Mouse (Mus musculus) limb, embryonic 10.5 days (tissue): ENCODE results near the gene Chit1. TPM values are rescaled to one million over a fixed set of nuclear protein-coding genes. Genes with fewer than 3 reads are reported as not detected.

Experiments
- DNase-seq: peaks from one replicate; pipeline ENCODE4 v3.0.0-alpha.2; 2017; ENCODE audit warnings: low spot score
- H3K27ac ChIP-seq: fragments of 300-500 bp; sonication (generic); 2 replicates; pipeline ENCODE4 v1.5.1; 2016; ENCODE audit warnings: mild to moderate bottlenecking
- H3K27me3 ChIP-seq: fragments of 300-500 bp; sonication (generic); 2 replicates; pipeline ENCODE4 v1.6.1; 2016; ENCODE audit warnings: low read depth, mild to moderate bottlenecking; ENCODE audit not compliant: poor library complexity, severe bottlenecking
- H3K36me3 ChIP-seq: fragments of 300-500 bp; sonication (generic); 2 replicates; pipeline ENCODE4 v1.6.1; 2016; ENCODE audit warnings: mild to moderate bottlenecking, moderate library complexity
- H3K4me1 ChIP-seq: fragments of 300-500 bp; sonication (generic); 2 replicates; pipeline ENCODE4 v1.6.1; 2016
- H3K4me3 ChIP-seq: fragments of 300-500 bp; sonication (generic); 2 replicates; pipeline ENCODE4 v1.5.1; 2016; ENCODE audit warnings: mild to moderate bottlenecking, moderate library complexity
- H3K9me3 ChIP-seq: fragments of 300-500 bp; sonication (generic); replicated peaks from 2 replicates; pipeline ENCODE4 v1.6.1; 2016; ENCODE audit warnings: mild to moderate bottlenecking
- WGBS: fragments of 180-500 bp; shearing (Covaris S2); methylation state at CpG from one replicate; pipeline ENCODE4 v1.1.7; 2016; 5-methylcytosine and 5-hydroxymethylcytosine counted together
- polyA plus RNA-seq: library from polyadenylated mRNA; unstranded; fragments of >200 nt; fragmentation: Nextera tagmentation; extraction: Ambion mirVana; gene quantifications from 2 replicates; pipeline ENCODE4 v1.2.1, GENCODE M21; 2016

Chit1 gene
- polyA plus RNA-seq, 1 experiment from 2014 or later = not detected

DNA sequence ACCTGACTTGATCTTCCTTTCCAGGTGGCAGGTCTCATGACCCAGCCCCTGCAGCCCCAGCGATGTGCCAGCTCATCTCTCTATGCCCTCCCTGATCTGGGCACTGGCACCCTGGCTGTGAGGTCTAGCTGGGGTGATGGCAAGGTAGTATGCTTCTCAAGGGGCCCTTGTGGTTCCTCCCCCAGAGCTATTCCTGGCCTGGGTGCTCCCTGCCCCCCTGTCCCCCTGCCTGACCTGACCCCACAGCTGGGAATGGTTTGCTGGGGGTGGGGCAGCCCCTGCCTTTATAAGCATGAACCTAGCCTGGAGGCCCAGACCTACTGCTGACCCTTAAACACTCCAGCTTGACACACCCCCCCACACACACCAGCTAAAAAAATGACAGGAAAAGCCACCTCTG is 82.1 kb downstream of the Chit1 start, which contains the start of gene Mybph:
Gene Mybph (plus strand): TSS at position 323 of the 400 bp plus-strand sequence.
- peaks cover 54% of the 10 kb centered on the region for H3K4me1 ChIP-seq

DNA sequence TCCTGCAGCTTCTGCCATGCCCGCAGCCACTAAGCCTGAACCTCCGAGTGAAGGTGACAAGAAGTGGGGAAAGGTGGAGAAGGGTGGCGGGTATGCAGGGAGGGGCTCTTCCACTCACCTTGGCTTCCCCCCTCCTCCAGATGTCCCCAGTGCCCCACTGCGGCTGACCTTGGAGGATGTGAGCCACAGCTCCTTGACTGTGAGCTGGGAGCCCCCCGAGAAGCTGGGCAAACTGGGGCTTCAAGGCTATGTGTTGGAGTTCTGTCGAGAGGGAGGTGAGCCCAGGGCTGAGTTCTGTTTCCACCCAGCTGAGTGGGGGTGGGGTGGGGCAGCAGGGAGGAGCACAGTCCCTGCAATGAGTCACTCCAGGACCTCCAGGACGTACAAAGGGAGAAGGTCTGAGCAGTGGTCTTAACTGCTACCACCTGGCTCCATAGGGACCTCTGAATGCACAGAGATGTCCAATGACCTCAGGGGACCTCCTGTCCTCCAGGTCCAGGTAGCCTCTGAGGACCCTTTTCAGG is 82.7 kb downstream of the Chit1 start:
- H3K27ac ChIP-seq = peak overlapping the region; percentile 61
- no peak overlapping the region for H3K4me3 ChIP-seq
- H3K9me3 ChIP-seq = no peaks in the 10 kb centered on the region
- no peak for DNase-seq
- peaks cover 54% of the 10 kb centered on the region for H3K4me1 ChIP-seq
- 58% methylated on average over 7 of the region's 7 CpGs for WGBS
- H3K36me3 ChIP-seq = no peaks in the 10 kb centered on the region
- peaks cover 15% of the 10 kb centered on the region for H3K27me3 ChIP-seq

More for the DNA sequence above, 82.1 kb downstream of the Chit1 start, which contains the start of gene Mybph:
- no peak for DNase-seq
- Histone ChIP-seq H3K9me3 (no peaks in the 10 kb centered on the region), H3K36me3 (no peaks in the 10 kb centered on the region), H3K4me3 (no peak within 1 kb of the TSS), H3K27me3 (peaks cover 21% of the 10 kb centered on the region), H3K27ac (peak within 1 kb of the TSS; percentile 61)
- WGBS = 61% methylated on average over 1 of the region's 1 CpGs

DNA sequence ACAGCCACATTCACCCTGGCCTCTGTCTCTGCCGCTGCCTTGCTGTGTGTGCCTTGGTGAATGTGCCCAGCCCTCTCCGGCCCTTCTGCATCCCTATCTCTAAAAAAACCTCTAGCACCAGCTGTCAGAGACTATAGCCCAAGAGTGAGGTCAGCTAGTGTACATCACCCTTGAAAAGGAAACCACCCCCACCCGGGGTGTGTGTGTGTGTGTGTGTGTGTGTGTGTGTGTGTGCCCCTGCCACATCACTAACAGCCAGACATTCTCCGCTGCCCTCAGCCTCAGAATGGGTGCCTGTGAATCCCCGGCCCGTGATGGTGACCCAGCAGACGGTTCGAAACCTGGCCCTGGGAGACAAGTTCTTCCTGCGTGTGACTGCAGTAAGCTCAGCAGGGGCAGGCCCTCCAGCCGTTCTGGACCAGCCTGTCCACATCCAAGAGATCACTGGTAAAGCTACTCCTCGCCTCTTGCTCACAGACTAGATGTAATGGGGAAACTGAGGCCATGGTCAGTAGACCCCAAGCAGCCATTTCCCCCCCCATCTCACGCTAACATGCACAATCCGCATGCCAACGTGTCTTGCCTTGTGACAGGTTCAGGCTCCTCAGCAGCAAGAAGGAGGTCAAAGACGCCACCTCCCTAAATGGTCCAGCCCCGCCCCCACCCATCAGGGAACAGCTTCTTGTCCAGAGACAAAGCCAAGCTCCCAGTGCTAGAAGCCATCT is 83.4 kb downstream of the Chit1 start:
- Histone ChIP-seq H3K4me3 (no peak overlapping the region), H3K36me3 (no peaks in the 10 kb centered on the region), H3K4me1 (peaks cover 50% of the 10 kb centered on the region), H3K27ac (peak overlapping the region; percentile 61), H3K27me3 (peaks cover 7% of the 10 kb centered on the region), H3K9me3 (no peaks in the 10 kb centered on the region)
- no peak for DNase-seq
- 80% methylated on average over 16 of the region's 16 CpGs for WGBS

DNA sequence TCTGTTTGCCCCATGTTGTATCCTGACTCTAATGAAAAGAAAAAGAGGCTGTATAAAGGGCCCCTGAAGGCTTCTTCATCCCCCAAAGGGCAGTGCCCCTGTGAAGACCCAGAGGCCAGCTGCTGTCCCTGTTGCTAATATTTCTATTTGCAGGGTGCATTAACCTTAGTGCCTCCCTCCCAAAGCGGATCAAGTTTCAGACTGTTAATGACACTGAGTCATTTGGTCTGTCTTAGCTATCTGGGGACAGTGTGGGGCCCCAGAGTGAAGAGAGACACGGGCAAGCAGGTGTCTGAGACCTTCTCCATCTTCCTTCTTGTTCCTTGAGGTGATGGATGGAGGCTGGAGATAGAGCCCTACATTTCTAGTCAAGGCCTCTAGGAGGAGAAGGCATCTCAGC is 84.1 kb downstream of the Chit1 start:
- 43% methylated on average over 2 of the region's 2 CpGs for WGBS
- peaks cover 48% of the 10 kb centered on the region for H3K4me1 ChIP-seq

DNA sequence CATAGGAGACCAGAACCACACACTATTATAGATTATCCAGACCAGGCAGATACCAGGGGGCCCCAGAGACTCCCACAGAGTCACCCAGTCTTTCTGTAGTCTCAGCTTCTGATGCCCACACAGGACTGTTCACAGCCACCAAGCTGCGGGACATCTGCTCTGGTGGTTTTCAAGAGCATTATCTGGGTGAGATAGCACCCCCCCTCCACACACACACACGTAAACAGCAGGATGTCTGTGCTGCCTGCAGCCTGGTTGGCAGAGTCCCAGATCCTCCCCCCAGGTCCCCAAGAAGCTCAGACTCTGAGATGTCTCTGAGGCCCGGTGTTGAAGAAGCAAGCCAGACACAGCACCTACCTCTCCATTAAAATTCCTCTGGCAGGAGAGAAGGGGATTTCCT is 84.5 kb downstream of the Chit1 start:
- Histone ChIP-seq H3K27me3 (0 out of 2 replicates have a peak, but pooled peaks cover 5% of the 10 kb centered on the region), H3K4me3 (no peak overlapping the region), H3K36me3 (no peaks in the 10 kb centered on the region), H3K27ac (peak overlapping the region; percentile 62), H3K4me1 (peaks cover 48% of the 10 kb centered on the region), H3K9me3 (no peaks in the 10 kb centered on the region)
- WGBS = 50% methylated on average over 3 of the region's 3 CpGs
- no peak for DNase-seq

More for the DNA sequence above, 84.1 kb downstream of the Chit1 start:
- no peaks in the 10 kb centered on the region for H3K9me3 ChIP-seq
- H3K27ac ChIP-seq = peak overlapping the region; percentile 62; the same call in 1 of the 2 replicates
- H3K36me3 ChIP-seq = no peaks in the 10 kb centered on the region
- H3K27me3 ChIP-seq = 0 out of 2 replicates have a peak, but pooled peaks cover 6% of the 10 kb centered on the region
- H3K4me3 ChIP-seq = no peak overlapping the region
- no peak for DNase-seq

DNA sequence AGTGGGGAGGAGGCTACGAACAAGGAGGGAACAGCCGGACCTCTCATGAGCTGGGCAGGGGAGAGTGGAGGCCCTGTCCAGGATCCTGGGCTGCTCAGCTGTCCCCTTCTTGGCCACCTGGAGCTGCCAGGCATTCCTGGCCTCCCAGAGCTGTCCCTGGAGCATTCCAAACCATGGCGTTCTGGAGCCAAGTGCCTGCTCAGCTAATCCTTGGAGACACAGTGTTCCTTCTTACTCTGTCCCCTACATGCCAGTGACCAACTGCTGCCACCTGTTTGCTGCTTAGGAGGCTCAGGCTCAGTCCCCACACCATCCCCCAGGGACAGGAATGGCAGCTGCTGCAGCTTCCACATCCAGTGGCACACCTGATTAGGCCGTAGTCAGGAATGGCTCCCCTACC is 84.9 kb downstream of the Chit1 start:
- Histone ChIP-seq H3K4me1 (peaks cover 48% of the 10 kb centered on the region), H3K4me3 (no peak overlapping the region), H3K27me3 (0 out of 2 replicates have a peak, but pooled peaks cover under 1% of the 10 kb centered on the region), H3K27ac (peak overlapping the region; percentile 62), H3K36me3 (no peaks in the 10 kb centered on the region), H3K9me3 (no peaks in the 10 kb centered on the region)
- 36% methylated on average over 4 of the region's 4 CpGs for WGBS
- no peak for DNase-seq

DNA sequence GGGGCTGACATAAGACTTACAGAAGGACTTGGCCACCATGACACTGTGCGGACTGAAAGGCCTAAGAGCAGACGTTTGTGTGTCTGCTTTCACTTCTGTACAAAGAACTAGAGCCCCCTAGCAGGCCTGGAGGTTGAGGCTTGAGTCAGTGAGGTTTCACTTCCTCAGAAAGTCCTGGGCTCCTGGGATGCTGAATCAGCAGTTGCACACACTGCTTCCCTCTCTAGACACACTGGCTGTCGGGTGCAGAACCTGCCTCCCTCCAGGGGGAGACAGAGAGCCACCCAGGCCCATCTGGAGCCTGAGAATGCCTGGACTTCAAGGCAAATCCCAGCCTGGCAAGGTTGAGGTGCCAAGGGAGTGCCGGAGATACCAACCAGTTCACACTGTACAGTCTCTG is 85.3 kb downstream of the Chit1 start:
- Histone ChIP-seq H3K4me3 (no peak overlapping the region), H3K27me3 (no peaks in the 10 kb centered on the region), H3K27ac (peak overlapping the region; percentile 62), H3K4me1 (peaks cover 48% of the 10 kb centered on the region), H3K36me3 (no peaks in the 10 kb centered on the region), H3K9me3 (no peaks in the 10 kb centered on the region)
- 82% methylated on average over 4 of the region's 4 CpGs for WGBS
- DNase-seq = no peak

DNA sequence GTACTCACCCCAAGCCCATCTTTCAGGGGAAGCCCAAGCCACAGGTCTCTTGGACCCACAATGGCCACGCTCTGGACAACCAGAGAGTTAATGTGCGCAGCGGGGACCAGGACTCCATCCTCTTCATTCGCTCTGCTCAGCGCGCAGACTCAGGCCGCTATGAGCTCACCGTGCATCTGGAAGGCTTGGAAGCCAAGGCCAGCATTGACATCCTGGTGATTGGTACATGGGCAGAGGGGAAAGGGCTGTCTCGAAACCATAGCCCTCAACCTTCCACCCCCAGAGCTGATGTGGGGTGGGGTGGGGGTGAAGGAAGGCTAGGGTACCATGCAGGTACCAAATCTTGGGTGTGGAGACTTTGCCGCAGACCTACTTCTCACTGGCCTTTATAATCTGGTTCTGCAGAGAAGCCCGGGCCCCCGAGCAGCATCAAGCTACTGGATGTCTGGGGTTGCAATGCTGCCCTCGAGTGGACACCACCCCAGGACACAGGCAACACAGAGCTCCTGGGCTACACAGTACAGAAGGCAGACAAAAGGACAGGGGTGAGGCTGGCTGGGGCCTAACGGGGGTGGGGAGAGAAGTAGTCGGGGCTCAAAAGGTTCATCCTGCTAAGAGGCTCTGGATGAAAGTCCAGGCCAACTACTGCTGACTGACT is 86.4 kb downstream of the Chit1 start:
- H3K36me3 ChIP-seq = no peaks in the 10 kb centered on the region
- H3K4me1 ChIP-seq = peaks cover 48% of the 10 kb centered on the region
- H3K9me3 ChIP-seq = no peaks in the 10 kb centered on the region
- H3K4me3 ChIP-seq = no peak overlapping the region
- no peaks in the 10 kb centered on the region for H3K27me3 ChIP-seq
- 0 out of 2 replicates have a peak overlapping the region, but pooled peaks have one; percentile 19 for H3K27ac ChIP-seq
- 83% methylated on average over 15 of the region's 15 CpGs for WGBS
- no peak for DNase-seq

DNA sequence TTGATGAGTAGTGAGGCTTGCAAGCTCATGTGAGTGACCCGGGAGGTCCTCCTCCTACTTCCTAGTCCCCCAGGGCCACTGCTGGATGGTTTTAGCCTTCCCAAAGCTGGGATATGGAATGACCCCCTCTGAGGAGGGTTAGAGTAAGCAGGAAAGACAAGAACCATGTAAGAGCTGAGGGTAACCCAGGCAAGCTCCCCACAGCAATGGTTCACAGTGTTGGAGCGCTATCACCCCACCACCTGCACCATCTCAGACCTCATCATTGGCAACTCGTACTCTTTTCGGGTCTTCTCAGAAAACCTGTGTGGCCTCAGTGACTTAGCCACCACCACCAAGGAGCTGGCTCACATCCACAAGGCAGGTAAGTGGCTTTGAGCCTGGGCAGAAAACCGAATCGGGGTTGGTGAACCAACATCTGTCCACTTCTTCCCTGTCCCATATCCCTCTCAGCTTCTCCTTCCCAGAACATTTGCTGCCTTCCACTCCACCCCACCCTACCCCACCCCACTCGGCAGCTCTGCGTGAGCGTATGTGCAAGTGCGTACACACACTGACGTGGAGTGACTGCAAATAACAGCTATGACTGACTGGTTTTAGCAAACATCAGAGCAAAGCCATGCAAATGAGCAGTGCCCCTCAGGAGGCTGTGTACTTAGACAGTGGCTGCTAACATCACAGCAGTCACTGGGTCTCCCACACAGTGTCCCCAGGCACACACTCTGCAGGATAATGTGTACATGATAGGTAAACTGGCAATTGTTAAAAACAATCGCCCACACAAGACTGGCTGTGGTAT is 87.4 kb downstream of the Chit1 start:
- H3K4me1 ChIP-seq = peaks cover 39% of the 10 kb centered on the region
- H3K9me3 ChIP-seq = no peaks in the 10 kb centered on the region
- H3K4me3 ChIP-seq = no peak overlapping the region
- H3K27ac ChIP-seq = no peak overlapping the region
- WGBS = 91% methylated on average over 12 of the region's 12 CpGs
- H3K36me3 ChIP-seq = no peaks in the 10 kb centered on the region
- DNase-seq = no peak
- no peaks in the 10 kb centered on the region for H3K27me3 ChIP-seq

DNA sequence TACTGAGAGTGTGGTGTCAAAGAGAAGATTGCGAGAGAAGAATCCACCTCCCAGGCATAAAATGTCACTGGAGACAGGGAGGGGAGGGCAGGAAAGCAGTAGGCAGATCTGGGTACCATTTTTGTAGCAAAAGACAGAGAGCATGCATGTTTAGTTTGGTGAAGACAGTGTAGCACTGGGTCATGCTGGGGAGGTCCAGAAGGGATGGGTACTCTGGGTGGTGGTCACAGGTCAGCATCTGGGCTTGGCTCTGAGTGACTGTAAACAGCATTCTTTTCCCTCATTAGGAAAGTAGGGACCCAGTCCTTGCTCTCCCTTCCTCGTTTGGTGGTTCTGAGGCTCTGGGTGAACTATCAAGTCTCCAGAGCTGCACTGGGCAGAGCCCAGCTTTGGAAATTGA is 89.4 kb downstream of the Chit1 start:
- Histone ChIP-seq H3K9me3 (no peaks in the 10 kb centered on the region), H3K4me1 (peaks cover 18% of the 10 kb centered on the region), H3K27ac (no peak overlapping the region), H3K27me3 (no peaks in the 10 kb centered on the region), H3K4me3 (no peak overlapping the region), H3K36me3 (no peaks in the 10 kb centered on the region)
- DNase-seq = no peak
- WGBS = 59% methylated on average over 2 of the region's 2 CpGs
